In the genomic region with DNA sequence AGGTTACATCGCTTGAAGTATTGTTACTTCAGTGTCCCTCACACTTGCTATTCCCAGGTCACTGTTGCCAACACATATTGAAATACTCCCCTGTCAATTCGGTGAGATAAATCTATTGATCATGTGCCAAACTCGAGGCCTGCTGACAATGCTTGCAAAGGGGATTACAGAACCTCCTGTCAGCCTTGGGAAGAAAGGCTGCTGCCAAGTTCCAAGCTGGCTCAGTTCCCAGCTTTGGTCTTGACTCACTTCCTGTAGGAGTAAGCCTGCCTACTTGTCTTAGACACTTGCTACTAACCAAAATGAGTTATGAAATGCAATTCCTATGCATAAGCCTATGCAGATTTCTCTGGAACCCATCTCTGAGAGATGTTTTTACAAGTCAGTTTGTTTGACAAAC, we compare ENCODE assay signal across 8 mouse cellular contexts. TPM values are rescaled to one million over a fixed set of nuclear protein-coding genes. Genes with fewer than 3 reads are reported as not detected.
DNase-seq lines count a peak whose midpoint lies in the region.

No protein-coding gene starts in this region.

- peak; percentile 63 for DNase-seq in urinary bladder, postnatal 14 days (ENCODE audit: low spot score)
- no peak for DNase-seq in urinary bladder, adult 2 months (ENCODE audit: low spot score)
- DNase-seq in cerebellum, postnatal 4 days (ENCODE audit: low spot score in 2 of 2), result peak; percentile 38 to 84
- peak; percentile 67 to 77 for DNase-seq in heart, adult 9 months (ENCODE audit: low spot score in 2 of 2)
- peak; percentile 86 to 89 for DNase-seq in layer of hippocampus, adult 18-20 months (ENCODE audit: low spot score in 2 of 2)
- DNase-seq in lung, postnatal 10 days, result peak; percentile 83
- peak; percentile 66 for DNase-seq in testis, postnatal 10 days (ENCODE audit: low spot score)
- no peak for DNase-seq in spleen, adult 12 weeks (ENCODE audit: low spot score)

RNA-seq across cellular contexts. Expression of a gene that starts 4.2 kb away (rescaled TPM):
- polyA plus RNA-seq in urinary bladder, adult 2 months (2012; rRNA removed), result not detected in 2 replicates
- total RNA-seq in layer of hippocampus, adult 18-20 months (2021), result under 1 TPM; 0.27 to 0.48 TPM

Comparison
In these comparisons a context has a peak if more than half of its experiments do, and no peak if none do; other contexts are left out.
1. DNase-seq: peak in urinary bladder, postnatal 14 days (single experiment), cerebellum, postnatal 4 days (2 of 2), heart, adult 9 months (2 of 2), layer of hippocampus, adult 18-20 months (2 of 2), lung, postnatal 10 days (single experiment) and testis, postnatal 10 days (single experiment); none in urinary bladder, adult 2 months (single experiment) and spleen, adult 12 weeks (single experiment).